Mouse (Mus musculus) stomach, postnatal 0 days (tissue): ENCODE measurements around the gene Syt9. TPM values are rescaled to one million over a fixed set of nuclear protein-coding genes. Genes with fewer than 3 reads are reported as not detected.
A peak's percentile ranks its signal among the peaks of the same experiment; 100 is the strongest.

Experiments used
- ATAC-seq: fragments of 200-750 bp; cut with Nextera tagmentation; 2 replicates; pipeline ENCODE4 v1.8.0; 2017; ENCODE audit not compliant: low FRiP score, low TSS enrichment
- DNase-seq: peaks from one replicate; pipeline ENCODE4 v3.0.0-alpha.2; 2016; ENCODE audit warnings: low spot score
- H3K27ac ChIP-seq: fragments of 300-500 bp; sonication (generic); replicated peaks from 2 replicates; pipeline ENCODE4 v1.5.1; 2014; ENCODE audit warnings: mild to moderate bottlenecking, control low read depth
- H3K27me3 ChIP-seq: fragments of 300-500 bp; sonication (generic); 2 replicates; pipeline ENCODE4 v1.6.1; 2014; ENCODE audit warnings: low read length; ENCODE audit not compliant: control insufficient read depth, insufficient read depth
- H3K36me3 ChIP-seq: fragments of 300-500 bp; sonication (generic); 2 replicates; pipeline ENCODE4 v1.6.1; 2014; ENCODE audit warnings: low read length, mixed read lengths; ENCODE audit not compliant: control insufficient read depth, insufficient read depth
- H3K4me1 ChIP-seq: fragments of 300-500 bp; sonication (generic); replicated peaks from 2 replicates; pipeline ENCODE4 v1.6.1; 2014; ENCODE audit warnings: antibody characterized with exemption; ENCODE audit not compliant: control insufficient read depth, insufficient read depth
- H3K4me2 ChIP-seq: fragments of 300-500 bp; sonication (generic); replicated peaks from 2 replicates; pipeline ENCODE4 v1.6.1; 2014; ENCODE audit warnings: low read depth, mild to moderate bottlenecking, control low read depth, moderate library complexity
- H3K4me3 ChIP-seq: fragments of 300-500 bp; sonication (generic); 2 replicates; pipeline ENCODE4 v1.5.1; 2014; ENCODE audit warnings: low read depth, low read length, control low read depth
- H3K9ac ChIP-seq: fragments of 300-500 bp; sonication (generic); 2 replicates; pipeline ENCODE4 v1.6.1; 2014; ENCODE audit warnings: mild to moderate bottlenecking, low read length, control low read depth, mixed read lengths
- H3K9me3 ChIP-seq: fragments of 300-500 bp; sonication (generic); 2 replicates; pipeline ENCODE4 v1.6.1; 2016; ENCODE audit warnings: low read length; ENCODE audit not compliant: control insufficient read depth
- CTCF ChIP-seq: IDR thresholded peaks from 2 replicates; pipeline ENCODE4 v1.5.1; 2016; ENCODE audit warnings: antibody characterized with exemption, low read depth, mild to moderate bottlenecking, moderate library complexity
- EP300 ChIP-seq: optimal IDR thresholded peaks from 2 replicates; pipeline ENCODE3; 2016; ENCODE audit warnings: antibody characterized with exemption
- WGBS: fragments of 180-500 bp; shearing (Covaris S2); extraction: QIAGEN DNeasy Blood & Tissue Kit; methylation state at CpG from one replicate; pipeline ENCODE4 v1.1.7; 2014; 5-methylcytosine and 5-hydroxymethylcytosine counted together
- polyA plus RNA-seq: library from polyadenylated mRNA; unstranded; fragments of >200 nt; fragmentation: Nextera tagmentation; extraction: Ambion mirVana; gene quantifications from 2 replicates; pipeline ENCODE4 v1.2.1, GENCODE M21; 2015

Syt9 gene
- polyA plus RNA-seq, 1 experiment from 2014 or later, result 1.5 TPM

DNA sequence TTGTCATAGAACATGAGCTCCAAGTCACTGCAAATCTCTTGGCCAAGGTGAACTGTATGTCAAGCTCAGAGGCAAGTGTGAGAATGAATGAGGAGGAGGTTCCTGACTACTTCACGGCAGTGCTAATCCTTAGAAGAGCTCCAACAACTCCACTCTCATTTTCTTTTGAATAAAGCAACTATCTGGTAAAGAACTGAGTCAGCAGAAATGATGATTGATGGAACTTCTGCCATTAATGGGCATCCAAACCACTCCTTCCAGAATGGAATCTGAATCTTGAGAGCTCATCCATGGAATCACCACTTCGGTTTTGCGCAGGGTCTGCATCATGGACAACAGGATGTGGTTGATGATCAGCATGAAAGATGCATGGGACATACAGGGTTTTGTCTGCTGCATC, 8.4 kb upstream of the Syt9 start:
- Histone ChIP-seq H3K9me3 (no peaks in the 10 kb centered on the region), H3K27ac (no peak overlapping the region), H3K4me3 (no peak overlapping the region), H3K9ac (no peak overlapping the region), H3K36me3 (no peaks in the 10 kb centered on the region), H3K27me3 (no peaks in the 10 kb centered on the region), H3K4me2 (no peak overlapping the region), H3K4me1 (no peaks in the 10 kb centered on the region)
- TF ChIP-seq EP300, result no peak
- TF ChIP-seq CTCF, result no peak
- DNase-seq (no peak), ATAC-seq (no peak)
- WGBS, result 79% methylated on average over 3 of the region's 3 CpGs

DNA sequence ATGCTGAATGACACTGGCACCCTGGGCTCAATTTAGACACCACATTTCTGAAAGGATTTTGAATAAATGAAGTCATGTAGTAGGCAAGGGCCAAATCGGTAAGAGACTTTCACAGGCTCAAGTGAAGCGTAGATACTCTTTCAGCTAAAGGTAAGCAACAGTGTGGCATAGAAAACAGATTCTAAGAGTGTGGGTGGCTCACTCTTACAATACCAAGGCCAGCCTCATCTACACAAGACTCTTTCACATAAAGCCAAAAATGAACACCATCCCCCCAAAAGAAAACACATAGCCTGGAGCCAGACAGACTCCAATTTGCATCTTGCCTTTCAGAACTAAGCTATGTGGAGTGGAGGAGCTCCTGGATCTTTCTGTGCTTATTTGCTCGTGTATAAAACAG, 7.9 kb upstream of the Syt9 start:
- 71% methylated on average over 3 of the region's 3 CpGs for WGBS
- no peak overlapping the region for H3K4me3 ChIP-seq
- no peak for TF ChIP-seq CTCF
- TF ChIP-seq EP300, result no peak
- H3K27me3 ChIP-seq, result no peaks in the 10 kb centered on the region
- no peaks in the 10 kb centered on the region for H3K9me3 ChIP-seq
- H3K9ac ChIP-seq, result no peak overlapping the region
- no peak overlapping the region for H3K27ac ChIP-seq
- DNase-seq (no peak), ATAC-seq (no peak)
- no peak overlapping the region for H3K4me2 ChIP-seq
- H3K4me1 ChIP-seq, result no peaks in the 10 kb centered on the region
- no peaks in the 10 kb centered on the region for H3K36me3 ChIP-seq

DNA sequence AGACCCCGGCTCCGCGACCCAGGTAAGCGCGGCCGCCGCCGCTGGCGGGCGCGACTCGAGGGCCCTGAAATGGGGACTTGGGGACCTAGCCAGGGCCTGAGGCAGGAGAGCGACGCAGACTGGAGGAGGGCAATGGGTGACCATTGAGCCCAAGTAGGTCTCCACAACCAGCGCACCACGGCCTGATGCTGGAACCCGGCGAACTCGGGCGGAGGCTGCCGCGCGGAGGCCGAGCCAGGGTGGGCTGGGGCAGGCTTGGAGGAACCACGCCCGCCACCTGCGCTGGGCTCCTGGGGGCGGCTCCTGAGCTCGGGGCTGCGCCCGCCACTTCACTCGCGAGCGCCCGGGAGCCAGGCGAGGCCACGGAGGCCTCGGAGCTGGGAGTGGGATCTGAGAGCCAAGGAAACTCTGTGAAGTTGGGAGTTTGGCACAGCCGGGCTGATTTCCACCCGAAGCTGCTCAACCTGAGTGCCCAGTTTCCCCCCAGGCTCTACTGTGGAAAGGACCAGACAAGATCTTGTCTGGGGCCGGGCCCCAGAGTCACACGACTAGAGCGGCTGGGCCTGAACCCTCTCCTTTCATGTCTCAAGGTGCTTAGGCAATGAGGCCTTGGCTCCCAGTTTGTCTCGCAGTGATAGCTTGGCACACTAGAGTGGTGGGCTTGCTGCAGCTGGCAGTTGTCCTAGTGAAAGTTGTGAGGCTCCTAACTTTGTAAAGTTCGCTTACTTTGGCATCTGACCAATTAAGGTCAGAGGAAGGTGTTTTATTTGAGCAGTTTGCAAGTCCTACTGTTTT, 795 bp downstream of the Syt9 start:
- Histone ChIP-seq H3K9me3 (no peaks in the 10 kb centered on the region), H3K4me3 (peak overlapping the region; percentile 66), H3K4me2 (peak overlapping the region; percentile 99), H3K4me1 (no peaks in the 10 kb centered on the region), H3K27me3 (peaks cover 8% of the 10 kb centered on the region; the same call in 1 of the 2 replicates), H3K27ac (no peak overlapping the region), H3K9ac (peak overlapping the region; percentile 38), H3K36me3 (no peaks in the 10 kb centered on the region)
- TF ChIP-seq EP300 (no peak), CTCF (no peak)
- WGBS, result 3% methylated on average over 35 of the region's 45 CpGs
- ATAC-seq, result no peak; the same call in 1 of the 2 replicates
- peak; percentile 30 for DNase-seq

DNA sequence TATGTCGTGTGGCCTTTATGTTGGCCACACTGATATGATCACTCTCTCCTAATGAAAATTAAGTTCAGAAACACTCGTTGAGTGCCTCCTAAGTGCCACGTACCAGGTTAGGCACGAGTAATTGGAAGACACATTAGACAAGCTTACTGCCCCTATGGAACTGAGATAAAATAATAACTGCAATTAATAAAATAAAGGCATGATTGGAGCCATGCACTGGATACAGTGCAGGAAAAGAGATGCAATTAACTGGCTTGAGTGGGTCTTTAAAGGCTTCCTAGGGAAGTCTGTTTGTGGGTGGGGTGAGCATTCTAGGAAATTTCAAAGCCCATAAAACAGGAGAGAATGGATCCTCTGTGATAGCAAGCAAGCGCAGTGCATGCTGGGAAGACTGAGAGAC, 10.0 kb downstream of the Syt9 start:
- Histone ChIP-seq H3K36me3 (no peaks in the 10 kb centered on the region), H3K9me3 (no peaks in the 10 kb centered on the region), H3K9ac (no peak overlapping the region), H3K27ac (no peak overlapping the region), H3K27me3 (no peaks in the 10 kb centered on the region), H3K4me2 (no peak overlapping the region), H3K4me1 (no peaks in the 10 kb centered on the region), H3K4me3 (no peak overlapping the region)
- ATAC-seq (no peak), DNase-seq (no peak)
- TF ChIP-seq CTCF (no peak), EP300 (no peak)
- 84% methylated on average over 5 of the region's 5 CpGs for WGBS

DNA sequence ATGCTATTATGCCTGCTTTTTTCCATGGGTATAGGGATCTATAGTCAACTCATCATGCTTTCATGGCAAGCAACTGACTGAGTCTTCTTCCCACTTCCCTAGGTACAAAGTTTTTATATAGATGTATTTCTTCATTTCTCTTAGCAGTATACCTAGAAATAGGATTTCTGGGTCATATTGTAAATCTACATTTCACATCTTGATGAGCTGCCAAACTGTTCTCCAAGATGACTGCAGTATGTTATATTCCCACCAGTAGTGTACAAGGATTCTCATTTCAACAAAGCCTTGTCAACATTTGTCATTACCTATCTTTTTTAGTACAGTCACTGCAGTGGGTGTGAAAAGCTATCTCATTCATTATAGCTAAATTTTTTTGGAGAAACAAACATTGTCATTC, 19.1 kb downstream of the Syt9 start:
- Histone ChIP-seq H3K36me3 (no peaks in the 10 kb centered on the region), H3K4me1 (no peaks in the 10 kb centered on the region), H3K27me3 (no peaks in the 10 kb centered on the region), H3K4me2 (no peak overlapping the region), H3K4me3 (no peak overlapping the region), H3K27ac (no peak overlapping the region), H3K9ac (no peak overlapping the region), H3K9me3 (no peaks in the 10 kb centered on the region)
- DNase-seq, result no peak
- ATAC-seq, result no peak
- no peak for TF ChIP-seq CTCF
- TF ChIP-seq EP300, result no peak

DNA sequence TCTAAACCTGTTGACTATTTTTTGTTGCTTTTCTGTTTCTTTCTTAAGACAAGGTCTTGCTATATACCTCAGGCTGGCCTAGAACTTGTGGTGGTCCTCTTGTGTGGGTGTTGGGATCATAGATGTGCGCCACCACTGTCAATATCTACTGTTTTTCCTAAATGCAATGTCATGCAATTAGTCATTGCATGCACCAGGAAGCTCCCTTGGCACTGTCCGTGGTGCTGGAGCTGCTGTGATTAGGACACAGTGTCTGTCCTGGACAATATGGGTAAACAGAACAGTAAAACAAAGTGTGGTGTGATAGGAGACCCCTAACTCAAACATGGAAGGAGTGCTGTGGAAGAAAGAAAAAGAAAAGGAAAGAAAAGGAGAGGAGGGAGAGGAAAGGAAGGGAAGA, 22.2 kb downstream of the Syt9 start:
- no peaks in the 10 kb centered on the region for H3K4me1 ChIP-seq
- no peaks in the 10 kb centered on the region for H3K9me3 ChIP-seq
- WGBS, result 45% methylated on average over 2 of the region's 2 CpGs
- ATAC-seq (no peak), DNase-seq (no peak)
- no peak overlapping the region for H3K4me3 ChIP-seq
- H3K36me3 ChIP-seq, result no peaks in the 10 kb centered on the region
- H3K27me3 ChIP-seq, result no peaks in the 10 kb centered on the region
- no peak overlapping the region for H3K9ac ChIP-seq
- TF ChIP-seq CTCF (no peak), EP300 (no peak)
- no peak overlapping the region for H3K27ac ChIP-seq
- no peak overlapping the region for H3K4me2 ChIP-seq
